Mouse (Mus musculus) heart, adult 2 months (tissue): ENCODE measurements around the gene Col5a2.

Experiments used
- CTCF ChIP-seq: fragments of 200-600 bp; IDR thresholded peaks from 2 replicates; pipeline ENCODE4 v1.8.1; 2022; ENCODE audit warnings: antibody characterized with exemption, mild to moderate bottlenecking, moderate library complexity
- EP300 ChIP-seq: fragments of 200-500 bp; IDR thresholded peaks from 2 replicates; pipeline ENCODE4 v1.6.1; 2011; ENCODE audit warnings: low read depth, low read length, control low read depth; ENCODE audit not compliant: insufficient read depth

DNA sequence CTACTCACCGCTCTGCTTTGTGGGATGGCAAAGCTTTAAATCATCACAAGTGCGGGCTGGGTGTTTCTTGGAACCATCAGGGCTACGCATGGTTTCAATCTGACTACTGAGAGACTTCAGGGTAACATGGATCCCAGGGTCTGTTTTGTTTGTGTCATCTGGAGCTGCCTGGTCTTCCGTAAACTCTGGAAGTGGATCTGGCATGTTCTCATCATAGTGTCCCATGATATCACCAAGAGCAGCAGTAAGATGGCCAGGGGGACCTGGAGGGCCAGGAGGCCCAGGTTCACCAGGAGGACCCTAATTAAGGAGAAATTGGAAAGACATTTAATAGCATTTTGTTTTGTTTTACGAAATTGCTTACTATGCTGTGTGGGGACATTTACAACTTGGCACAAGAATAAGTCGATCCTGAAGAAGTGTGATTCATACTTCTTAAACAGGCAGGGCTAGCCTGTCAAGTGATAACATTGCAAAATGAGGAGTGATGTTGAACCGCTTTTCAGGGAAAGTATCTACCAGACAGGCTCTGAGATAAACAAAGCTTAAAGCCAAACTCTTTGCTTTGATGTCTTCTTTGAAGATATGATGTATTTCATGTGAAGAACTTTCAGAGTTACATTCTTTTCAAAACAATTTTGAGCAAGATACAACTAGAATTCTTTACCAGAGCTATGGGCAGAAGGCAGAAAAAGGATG, 122.9 kb downstream of the Col5a2 start:
- no peak for TF ChIP-seq EP300
- TF ChIP-seq CTCF, result no peak
